Mouse (Mus musculus) CH12.LX (cell line): ENCODE measurements at regions not wholly inside any gene's neighbourhood (a gene's known extent, or its start where the extent isn't known, plus 50 kb on each side); places are given as distances from the start of the nearest gene placed in this dataset.

Experiments used
- DNase-seq: peaks from one replicate; pipeline ENCODE4 v3.0.0-alpha.2; 2013; ENCODE audit errors: extremely low read depth
- H3K27ac ChIP-seq: 2 replicates; pipeline ENCODE4 v1.5.1; 2012; ENCODE audit warnings: low read depth, mild to moderate bottlenecking, control low read depth, moderate library complexity; ENCODE audit not compliant: insufficient read depth
- H3K27me3 ChIP-seq: replicated peaks from 2 replicates; pipeline ENCODE3; 2012; ENCODE audit warnings: inconsistent platforms
- H3K36me3 ChIP-seq, 2 experiments: replicated peaks in 1 of 2; 2 replicates each; pipeline versions ENCODE3 to v1.6.1; 2012; ENCODE audit warnings: inconsistent platforms in 1 of 2, low read length in 1 of 2, mild to moderate bottlenecking in 1 of 2, mixed read lengths in 1 of 2, moderate library complexity in 1 of 2; ENCODE audit not compliant: control insufficient read depth in 1 of 2, insufficient read depth in 1 of 2
- H3K4me1 ChIP-seq, 2 experiments: 2 replicates each; pipeline ENCODE4 v1.6.1; 2012; ENCODE audit warnings: inconsistent platforms in 1 of 2, moderate library complexity in 1 of 2; ENCODE audit not compliant: insufficient read depth in 2 of 2, control insufficient read depth in 1 of 2
- H3K4me2 ChIP-seq: 2 replicates; pipeline ENCODE4 v1.6.1; 2012; ENCODE audit warnings: low read depth, mild to moderate bottlenecking, control low read depth; ENCODE audit not compliant: poor library complexity, insufficient read depth, severe bottlenecking
- H3K4me3 ChIP-seq, 3 experiments: fragments of 150-350 bp in 1 of 3; sonication (generic) in 1 of 3; replicated peaks in 1 of 3; 2 replicates each; pipeline versions ENCODE3 to v1.5.1; 2011 to 2012; ENCODE audit warnings: low read depth in 2 of 3, low read length in 2 of 3, mild to moderate bottlenecking in 2 of 3, moderate library complexity in 2 of 3, control low read depth in 1 of 3, improper control_type of control experiment in 1 of 3, inconsistent platforms in 1 of 3, mixed read lengths in 1 of 3; ENCODE audit not compliant: poor library complexity in 1 of 3
- H3K79me2 ChIP-seq: replicated peaks from 2 replicates; pipeline ENCODE4 v1.6.1; 2012; ENCODE audit warnings: mild to moderate bottlenecking, moderate library complexity; ENCODE audit not compliant: control insufficient read depth, poor library complexity, insufficient read depth, severe bottlenecking; ENCODE audit errors: extremely low read depth
- H3K9ac ChIP-seq: 2 replicates; pipeline ENCODE4 v1.6.1; 2012; ENCODE audit warnings: low read depth, mild to moderate bottlenecking, control low read depth, moderate library complexity; ENCODE audit not compliant: insufficient read depth
- H3K9me3 ChIP-seq: replicated peaks from 2 replicates; pipeline ENCODE3; 2012; ENCODE audit warnings: low read length, inconsistent platforms, mixed read lengths
- CHD1 ChIP-seq: IDR thresholded peaks from 2 replicates; pipeline ENCODE4 v1.6.1; 2012; ENCODE audit warnings: low read depth, low read length, improper control_type of control experiment, inconsistent platforms
- CHD2 ChIP-seq: IDR thresholded peaks from 2 replicates; pipeline ENCODE4 v1.6.1; 2011; ENCODE audit warnings: low read length, improper control_type of control experiment
- CTCF ChIP-seq, 2 experiments: IDR thresholded peaks in 1 of 2; conservative IDR thresholded peaks in 1 of 2; 2 replicates each; pipeline ENCODE4 v1.5.1; 2011 to 2012; ENCODE audit warnings: low read depth in 2 of 2, low read length in 2 of 2, improper control_type of control experiment in 1 of 2, inconsistent platforms in 1 of 2, mild to moderate bottlenecking in 1 of 2, moderate library complexity in 1 of 2
- E2F4 ChIP-seq: IDR thresholded peaks from 2 replicates; pipeline ENCODE4 v1.6.1; 2011; ENCODE audit warnings: low read depth, low read length, improper control_type of control experiment; ENCODE audit not compliant: insufficient replicate concordance
- ELF1 ChIP-seq: IDR thresholded peaks from 2 replicates; pipeline ENCODE4 v1.6.1; 2014; ENCODE audit warnings: low read depth, mild to moderate bottlenecking, inconsistent platforms, low read length, improper control_type of control experiment
- IRF4 ChIP-seq: IDR thresholded peaks from 2 replicates; pipeline ENCODE4 v1.6.1; 2014; ENCODE audit warnings: low read depth, mild to moderate bottlenecking, inconsistent platforms, low read length, improper control_type of control experiment
- JUN ChIP-seq: IDR thresholded peaks from 2 replicates; pipeline ENCODE4 v1.6.1; 2011; ENCODE audit warnings: low read depth, mild to moderate bottlenecking, low read length, improper control_type of control experiment, moderate library complexity; ENCODE audit not compliant: insufficient read depth
- KAT2A ChIP-seq: IDR thresholded peaks from 2 replicates; pipeline ENCODE4 v1.6.1; 2012; ENCODE audit warnings: low read length, improper control_type of control experiment, inconsistent platforms; ENCODE audit not compliant: insufficient replicate concordance
- MAFK ChIP-seq: IDR thresholded peaks from 2 replicates; pipeline ENCODE4 v1.6.1; 2011; ENCODE audit warnings: low read length, improper control_type of control experiment; ENCODE audit not compliant: insufficient replicate concordance
- MAX ChIP-seq: IDR thresholded peaks from 2 replicates; pipeline ENCODE4 v1.6.1; 2011; ENCODE audit warnings: low read length, improper control_type of control experiment
- MEF2A ChIP-seq: IDR thresholded peaks from 2 replicates; pipeline ENCODE4 v1.6.1; 2014; ENCODE audit warnings: low read depth, mild to moderate bottlenecking, inconsistent platforms, low read length, improper control_type of control experiment, borderline replicate concordance
- MYC ChIP-seq: IDR thresholded peaks from 2 replicates; pipeline ENCODE4 v1.6.1; 2011; ENCODE audit warnings: low read depth, mild to moderate bottlenecking, improper control_type of control experiment, low read length
- NELFE ChIP-seq: IDR thresholded peaks from 2 replicates; pipeline ENCODE4 v1.6.1; 2011; ENCODE audit warnings: low read depth, low read length, improper control_type of control experiment
- NRF1 ChIP-seq: IDR thresholded peaks from 2 replicates; pipeline ENCODE4 v1.6.1; 2014; ENCODE audit warnings: low read depth, mild to moderate bottlenecking, inconsistent platforms, low read length, improper control_type of control experiment, moderate library complexity
- PAX5 ChIP-seq: IDR thresholded peaks from 2 replicates; pipeline ENCODE4 v1.6.1; 2012; ENCODE audit warnings: low read length, inconsistent platforms, mixed read lengths
- POLR2A ChIP-seq: IDR thresholded peaks from 2 replicates; pipeline ENCODE4 v1.6.1; 2011; ENCODE audit warnings: low read depth, mild to moderate bottlenecking, improper control_type of control experiment, low read length
- RAD21 ChIP-seq: IDR thresholded peaks from 2 replicates; pipeline ENCODE4 v1.6.1; 2011; ENCODE audit warnings: low read depth, mild to moderate bottlenecking, low read length, improper control_type of control experiment, moderate library complexity
- RCOR1 ChIP-seq: conservative IDR thresholded peaks from 2 replicates; pipeline ENCODE4 v1.6.1; 2012; ENCODE audit warnings: low read depth, mild to moderate bottlenecking, inconsistent platforms, low read length, improper control_type of control experiment
- SIN3A ChIP-seq: IDR thresholded peaks from 2 replicates; pipeline ENCODE4 v1.6.1; 2012; ENCODE audit warnings: low read length, improper control_type of control experiment, inconsistent platforms
- TCF12 ChIP-seq: IDR thresholded peaks from 2 replicates; pipeline ENCODE4 v1.6.1; 2014; ENCODE audit warnings: low read depth, mild to moderate bottlenecking, inconsistent platforms, low read length, improper control_type of control experiment
- UBTF ChIP-seq: IDR thresholded peaks from 2 replicates; pipeline ENCODE4 v1.6.1; 2012; ENCODE audit warnings: low read depth, mild to moderate bottlenecking, inconsistent platforms, low read length, improper control_type of control experiment, moderate library complexity
- USF2 ChIP-seq: conservative IDR thresholded peaks from 2 replicates; pipeline ENCODE4 v1.6.1; 2011; ENCODE audit warnings: low read depth, low read length, improper control_type of control experiment
- ZC3H11A ChIP-seq: IDR thresholded peaks from 2 replicates; pipeline ENCODE4 v1.6.1; 2012; ENCODE audit warnings: low read depth, mild to moderate bottlenecking, inconsistent platforms, low read length, improper control_type of control experiment
- ZKSCAN1 ChIP-seq: IDR thresholded peaks from 2 replicates; pipeline ENCODE4 v1.6.1; 2012; ENCODE audit warnings: low read depth, inconsistent platforms, low read length, improper control_type of control experiment, borderline replicate concordance
- ZNF384 ChIP-seq: IDR thresholded peaks from 2 replicates; pipeline ENCODE4 v1.6.1; 2012; ENCODE audit warnings: low read depth, low read length, improper control_type of control experiment, inconsistent platforms
- dilution Hi-C: fragments of 300-500 bp; cut with MboI; formaldehyde crosslinking; loops from 2 replicates; pipeline ENCODE4 v1.14.3; 2020; ENCODE audit warnings: low sequenced_read_pairs; ENCODE audit not compliant: extremely low pct_unique_long_range_greater_than_20kb, extremely low pct_ligation_motif_present
- in situ Hi-C: fragments of 300-500 bp; cut with MboI; formaldehyde crosslinking; loops from 3 replicates; pipeline ENCODE4 v1.14.3; 2019; ENCODE audit warnings: low sequenced_read_pairs, low pct_ligation_motif_present, low pct_unique_long_range_greater_than_20kb, mixed read lengths

- no peaks in the 10 kb centered on the region for H3K36me3 ChIP-seq
- H3K27me3 ChIP-seq: no peaks in the 10 kb centered on the region
- H3K9me3 ChIP-seq: no peaks in the 10 kb centered on the region
- no peak overlapping the region for H3K9ac ChIP-seq
- H3K4me1 ChIP-seq: peaks cover 0 to 6% of the 10 kb centered on the region in 2 experiments; a peak in 2 of 4 replicates
- no peak for DNase-seq
- in situ Hi-C loops: no loop called here
- no peak overlapping the region for H3K4me2 ChIP-seq
- TF ChIP-seq POLR2A (no peak), MAX (no peak), MEF2A (no peak), PAX5 (no peak), CHD1 (no peak), ZC3H11A (no peak), UBTF (no peak), E2F4 (no peak), NRF1 (no peak), IRF4 (no peak), NELFE (no peak), TCF12 (no peak), JUN (no peak), CTCF (conservative IDR thresholded peaks at IDR 0.05 in 1 of 2, IDR thresholded peaks at IDR 0.05 in 1 of 2; ENCODE audit: low read depth in 2 of 2, low read length in 2 of 2) (no peak), CHD2 (no peak), RAD21 (no peak), ZKSCAN1 (no peak)
- no peaks in the 10 kb centered on the region for H3K79me2 ChIP-seq
- no peak overlapping the region for H3K4me3 ChIP-seq
- dilution Hi-C loops: no loop called here
- H3K27ac ChIP-seq: no peak overlapping the region
These were observed 380.5 kb upstream of the Smim15 start for GRCm38 (mm10) chr13:107663745-107664144.

- no peak for DNase-seq
- no peak for TF ChIP-seq MAX
- no peak for TF ChIP-seq ELF1
- no peak for TF ChIP-seq SIN3A
- no peak for TF ChIP-seq KAT2A
- TF ChIP-seq ZNF384: no peak
- no peak for TF ChIP-seq MYC
- TF ChIP-seq RCOR1: no peak
- TF ChIP-seq MEF2A: no peak
- no peak for TF ChIP-seq USF2
- TF ChIP-seq MAFK: no peak
- Histone ChIP-seq H3K4me1 (peaks cover 0 to 11% of the 10 kb centered on the region in 2 experiments; a peak in 2 of 4 replicates), H3K27me3 (peaks cover 2% of the 10 kb centered on the region), H3K9ac (no peak overlapping the region), H3K27ac (no peak overlapping the region), H3K9me3 (no peaks in the 10 kb centered on the region), H3K4me3 (no peak overlapping the region), H3K36me3 (no peaks in the 10 kb centered on the region), H3K79me2 (no peaks in the 10 kb centered on the region), H3K4me2 (no peak overlapping the region)
- dilution Hi-C loops (no loop called here), in situ Hi-C loops (no loop called here)
These were observed 382.8 kb upstream of the Smim15 start for GRCm38 (mm10) chr13:107661414-107661813.
